ENCODE assay signal across 10 mouse cellular contexts in genomic region chr13:73892493-73893178, GRCm38 (mm10). TPM values are rescaled to one million over a fixed set of nuclear protein-coding genes. Genes with fewer than 3 reads are reported as not detected.
DNase-seq lines count a peak whose midpoint lies in the region; ATAC-seq and TF ChIP-seq lines count a peak whose summit lies in the region.
"Had no signal": no experiment of that assay in that cellular context is flagged by ENCODE, and none has a peak within 500 bp of the region (broad histone marks: within the 10 kb centered on the region; RNA-seq: fewer than 3 reads in every experiment).

No protein-coding gene starts in this region.

- 0 out of 2 replicates have a peak, but pooled peaks cover 7% of the 10 kb centered on the region for H3K9me3 ChIP-seq in limb, embryonic 12.5 days

- no peaks in the 10 kb centered on the region for H3K27me3 ChIP-seq in limb, embryonic 12.5 days

- TF ChIP-seq POLR2A in brain, embryonic 14.5 days (IDR thresholded peaks at IDR 0.05; ENCODE audit: borderline replicate concordance, extremely low read depth, insufficient read depth, insufficient read length, poor library complexity, severe bottlenecking): no peak

- peak; percentile 17 to 42 for DNase-seq in adrenal gland, adult (ENCODE audit: inconsistent age in 2 of 2, low spot score in 1 of 2)
- DNase-seq in adrenal gland, postnatal 4 days (ENCODE audit: low spot score in 2 of 2): no peak
- peak; percentile 27 for DNase-seq in brain, embryonic 14.5 days (ENCODE audit: low read depth)
- DNase-seq in heart, postnatal 10 days: peak; percentile 30 to 44
- no peak for DNase-seq in urinary bladder, postnatal 14 days (ENCODE audit: low spot score)
- no peak for DNase-seq in layer of hippocampus, postnatal 36 days
- no peak for DNase-seq in cerebellum, adult 9-11 months
- DNase-seq: layer of hippocampus, adult 9-11 months had no signal

- H3K4me1 ChIP-seq in limb, embryonic 12.5 days (replicated peaks): peaks cover 25% of the 10 kb centered on the region

- no peak overlapping the region for H3K4me2 ChIP-seq in limb, embryonic 12.5 days

- H3K27ac ChIP-seq in limb, embryonic 12.5 days: peak overlapping the region; percentile 70; the same call in 1 of the 2 replicates

- intact Hi-C loops in heart, postnatal 10 days (cut with DNase I): no loop called here

- no peak for TF ChIP-seq CTCF in brain, embryonic 14.5 days (IDR thresholded peaks at IDR 0.05; ENCODE audit: borderline replicate concordance, extremely low read depth, insufficient read depth, insufficient read length)

- H3K36me3 ChIP-seq in limb, embryonic 12.5 days: no peaks in the 10 kb centered on the region

- WGBS in limb, embryonic 12.5 days: 46% methylated on average over 6 of the region's 6 CpGs

- no peak overlapping the region for H3K4me3 ChIP-seq in limb, embryonic 12.5 days (replicated peaks)
- H3K4me3 ChIP-seq: erythroblast, embryonic 14.5 days had no signal

- ATAC-seq in limb, embryonic 12.5 days (ENCODE audit: insufficient number of reproducible peaks, insufficient read depth, low FRiP score, low TSS enrichment, low read depth): 0 out of 2 replicates have a peak, but pooled peaks have one; percentile 29

- H3K9ac ChIP-seq in limb, embryonic 12.5 days (replicated peaks): no peak overlapping the region

RNA-seq across cellular contexts. Expression of gene Trip13, which starts 44.9 kb away (rescaled TPM):
- total RNA-seq in adrenal gland, postnatal 4 days (2021): 1 to 10 TPM; 8.3 to 9.4 TPM
- 9.9 and 11.1 TPM in 2 replicates for polyA plus RNA-seq in brain, embryonic 14.5 days (2012; rRNA removed)
- total RNA-seq in heart, postnatal 10 days (2021): 1 to 10 TPM; 3.0 to 4.0 TPM
- polyA plus RNA-seq in limb, embryonic 12.5 days (2016; fragmentation: Nextera tagmentation; extraction: Ambion mirVana): 49.5 and 57.6 TPM in 2 replicates
- total RNA-seq in layer of hippocampus, postnatal 36 days (2021): under 1 TPM; 0.88 to 0.95 TPM

RNA-seq across cellular contexts. Expression of gene Brd9, which starts 45.0 kb away (rescaled TPM):
- 10 to 100 TPM; 56.2 to 56.6 TPM for total RNA-seq in adrenal gland, postnatal 4 days (2021)
- 138 and 145 TPM in 2 replicates for polyA plus RNA-seq in brain, embryonic 14.5 days (2012; rRNA removed)
- total RNA-seq in heart, postnatal 10 days (2021): 10 to 100 TPM; 30.9 to 32.1 TPM
- 59.7 and 66.7 TPM in 2 replicates for polyA plus RNA-seq in limb, embryonic 12.5 days (2016; fragmentation: Nextera tagmentation; extraction: Ambion mirVana)
- 100 to 1,000 TPM; 103 to 118 TPM for total RNA-seq in layer of hippocampus, postnatal 36 days (2021)

RNA-seq across cellular contexts. Expression of gene Nkd2, which starts 45.2 kb away (rescaled TPM):
- total RNA-seq in adrenal gland, postnatal 4 days (2021): 1 to 10 TPM; 5.0 to 5.6 TPM
- polyA plus RNA-seq in brain, embryonic 14.5 days (2012; rRNA removed): 14.6 and 19.3 TPM in 2 replicates
- total RNA-seq in heart, postnatal 10 days (2021): 1 to 10 TPM; 3.0 to 3.4 TPM
- 57.5 and 61.6 TPM in 2 replicates for polyA plus RNA-seq in limb, embryonic 12.5 days (2016; fragmentation: Nextera tagmentation; extraction: Ambion mirVana)
- 1 to 10 TPM; 6.7 to 8.6 TPM for total RNA-seq in layer of hippocampus, postnatal 36 days (2021)
- polyA plus RNA-seq: erythroblast, embryonic 14.5 days had no signal

Comparison
In these comparisons a context has a peak if more than half of its experiments do, and no peak if none do; other contexts are left out.
1. DNase-seq: peak in adrenal gland, adult (2 of 2), brain, embryonic 14.5 days (single experiment) and heart, postnatal 10 days (2 of 2); none in adrenal gland, postnatal 4 days (0 of 2), urinary bladder, postnatal 14 days (single experiment), layer of hippocampus, postnatal 36 days (0 of 2) and cerebellum, adult 9-11 months (single experiment).